Mouse (Mus musculus): ENCODE data around the gene Kcng3.

GRCm38 (mm10) chr17:83572366-83572765, 59.3 kb downstream of the Kcng3 start:
- TF ChIP-seq CTCF (IDR thresholded peaks at IDR 0.05; ENCODE audit: low read depth) = peak; percentile 23; the same call in 1 of the 2 replicates
- no peak for TF ChIP-seq EP300 (IDR thresholded peaks at IDR 0.05; ENCODE audit: low read depth)

All from liver, postnatal 0 days (tissue).